Mouse (Mus musculus): Measurements from ENCODE around the gene Smc5. TPM values are rescaled to one million over a fixed set of nuclear protein-coding genes. Genes with fewer than 3 reads are reported as not detected.

Smc5 gene
- polyA plus RNA-seq, 1 experiment from 2014 or later: 34.5 TPM

DNA sequence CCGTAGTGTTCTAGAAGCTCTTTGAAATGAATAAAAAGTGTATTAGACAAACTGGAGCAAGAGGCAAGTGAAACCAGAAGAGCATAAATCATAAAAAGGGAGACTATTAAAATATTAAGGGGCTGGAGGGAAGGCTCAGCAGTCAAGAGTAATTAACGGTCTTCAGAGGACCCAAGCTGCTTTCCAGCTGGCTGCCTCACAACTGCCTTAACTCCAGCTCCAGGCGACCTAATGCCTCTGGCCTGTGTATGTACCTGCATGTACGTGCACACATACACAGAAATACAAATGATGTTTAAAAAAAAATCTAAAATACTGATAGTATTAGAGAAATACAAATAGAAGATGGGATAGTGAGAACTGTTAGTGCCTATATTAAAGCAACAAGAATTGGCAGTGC, 89.6 kb downstream of the Smc5 start:
- Histone ChIP-seq H3K9ac (replicated peaks) (no peak overlapping the region), H3K27ac (no peak overlapping the region), H3K4me1 (replicated peaks) (no peaks in the 10 kb centered on the region), H3K36me3 (peaks cover 3% of the 10 kb centered on the region; the same call in 1 of the 2 replicates), H3K4me3 (replicated peaks) (no peak overlapping the region), H3K4me2 (replicated peaks) (no peak overlapping the region), H3K9me3 (no peaks in the 10 kb centered on the region), H3K27me3 (no peaks in the 10 kb centered on the region)
- no peak for ATAC-seq
- WGBS: 87% methylated on average over 4 of the region's 4 CpGs

GRCm38 (mm10) chr19:23183493-23183892, 90.2 kb downstream of the Smc5 start:
- H3K9me3 ChIP-seq: no peaks in the 10 kb centered on the region
- peaks cover 3% of the 10 kb centered on the region; the same call in 1 of the 2 replicates for H3K36me3 ChIP-seq
- H3K9ac ChIP-seq (replicated peaks): no peak overlapping the region
- no peaks in the 10 kb centered on the region for H3K4me1 ChIP-seq (replicated peaks)
- no peak for ATAC-seq
- WGBS: 95% methylated on average over 4 of the region's 4 CpGs
- no peaks in the 10 kb centered on the region for H3K27me3 ChIP-seq
- H3K4me3 ChIP-seq (replicated peaks): no peak overlapping the region
- no peak overlapping the region for H3K27ac ChIP-seq
- H3K4me2 ChIP-seq (replicated peaks): no peak overlapping the region

- Histone ChIP-seq H3K9ac (replicated peaks) (no peak overlapping the region), H3K4me1 (replicated peaks) (no peaks in the 10 kb centered on the region), H3K27ac (no peak overlapping the region), H3K4me2 (replicated peaks) (no peak overlapping the region), H3K27me3 (no peaks in the 10 kb centered on the region), H3K36me3 (no peaks in the 10 kb centered on the region), H3K9me3 (no peaks in the 10 kb centered on the region), H3K4me3 (replicated peaks) (no peak overlapping the region)
- WGBS: 90% methylated on average over 3 of the region's 3 CpGs
- ATAC-seq: no peak
Observed at GRCm38 (mm10) chr19:23178533-23178932, 95.2 kb downstream of the Smc5 start.

GRCm38 (mm10) chr19:23175511-23175910, 98.2 kb downstream of the Smc5 start:
- Histone ChIP-seq H3K27ac (no peak overlapping the region), H3K36me3 (no peaks in the 10 kb centered on the region), H3K4me3 (replicated peaks) (no peak overlapping the region), H3K4me2 (replicated peaks) (no peak overlapping the region), H3K27me3 (no peaks in the 10 kb centered on the region), H3K9ac (replicated peaks) (no peak overlapping the region), H3K9me3 (0 out of 2 replicates have a peak, but pooled peaks cover under 1% of the 10 kb centered on the region), H3K4me1 (replicated peaks) (no peaks in the 10 kb centered on the region)
- no peak for ATAC-seq
- WGBS: 79% methylated on average over 2 of the region's 2 CpGs

- H3K4me3 ChIP-seq (replicated peaks): no peak overlapping the region
- H3K9ac ChIP-seq (replicated peaks): no peak overlapping the region
- H3K9me3 ChIP-seq: 0 out of 2 replicates have a peak, but pooled peaks cover 4% of the 10 kb centered on the region
- WGBS: 82% methylated on average over 3 of the region's 3 CpGs
- H3K4me2 ChIP-seq (replicated peaks): no peak overlapping the region
- no peaks in the 10 kb centered on the region for H3K27me3 ChIP-seq
- H3K36me3 ChIP-seq: no peaks in the 10 kb centered on the region
- H3K4me1 ChIP-seq (replicated peaks): no peaks in the 10 kb centered on the region
- no peak for ATAC-seq
- H3K27ac ChIP-seq: no peak overlapping the region
Observed at GRCm38 (mm10) chr19:23175090-23175489, 98.6 kb downstream of the Smc5 start.

- WGBS: 86% methylated on average over 2 of the region's 2 CpGs
- Histone ChIP-seq H3K27me3 (no peaks in the 10 kb centered on the region), H3K36me3 (no peaks in the 10 kb centered on the region), H3K9me3 (0 out of 2 replicates have a peak, but pooled peaks cover 6% of the 10 kb centered on the region), H3K9ac (replicated peaks) (no peak overlapping the region), H3K4me2 (replicated peaks) (no peak overlapping the region), H3K4me3 (replicated peaks) (no peak overlapping the region), H3K27ac (no peak overlapping the region), H3K4me1 (replicated peaks) (no peaks in the 10 kb centered on the region)
- no peak for ATAC-seq
Observed at GRCm38 (mm10) chr19:23171136-23171535, 102.6 kb downstream of the Smc5 start.

GRCm38 (mm10) chr19:23170476-23170875, 103.2 kb downstream of the Smc5 start:
- 0 out of 2 replicates have a peak, but pooled peaks cover 6% of the 10 kb centered on the region for H3K9me3 ChIP-seq
- 89% methylated on average over 5 of the region's 5 CpGs for WGBS
- no peak overlapping the region for H3K9ac ChIP-seq (replicated peaks)
- no peaks in the 10 kb centered on the region for H3K4me1 ChIP-seq (replicated peaks)
- no peak for ATAC-seq
- H3K4me3 ChIP-seq (replicated peaks): no peak overlapping the region
- H3K36me3 ChIP-seq: no peaks in the 10 kb centered on the region
- no peak overlapping the region for H3K4me2 ChIP-seq (replicated peaks)
- no peaks in the 10 kb centered on the region for H3K27me3 ChIP-seq
- no peak overlapping the region for H3K27ac ChIP-seq

DNA sequence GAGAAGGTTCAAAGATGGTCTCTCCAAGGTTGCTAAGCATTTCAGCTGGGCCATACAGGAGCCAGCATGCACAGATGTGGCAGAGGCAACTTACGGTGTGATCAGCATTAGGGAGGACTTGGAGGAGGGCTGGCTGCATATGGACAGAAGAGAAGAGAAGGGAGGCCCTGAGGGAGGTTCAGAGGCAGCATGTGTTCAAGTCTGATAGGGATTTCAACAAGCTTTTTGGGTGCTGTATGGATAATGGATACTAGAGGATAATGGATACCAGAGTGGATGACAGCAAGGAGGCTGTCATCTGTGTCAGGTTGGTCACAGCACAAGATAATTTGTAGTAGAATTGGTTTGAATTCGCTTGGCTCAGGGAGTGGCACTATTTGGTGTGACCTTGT, 104.0 kb downstream of the Smc5 start:
- Histone ChIP-seq H3K9me3 (0 out of 2 replicates have a peak, but pooled peaks cover 6% of the 10 kb centered on the region), H3K27ac (no peak overlapping the region), H3K27me3 (no peaks in the 10 kb centered on the region), H3K4me3 (replicated peaks) (no peak overlapping the region), H3K9ac (replicated peaks) (no peak overlapping the region), H3K36me3 (no peaks in the 10 kb centered on the region), H3K4me2 (replicated peaks) (no peak overlapping the region), H3K4me1 (replicated peaks) (no peaks in the 10 kb centered on the region)
- no peak for ATAC-seq
- 98% methylated on average over 2 of the region's 2 CpGs for WGBS

- H3K9me3 ChIP-seq: 0 out of 2 replicates have a peak, but pooled peaks cover 6% of the 10 kb centered on the region
- ATAC-seq: no peak
- no peak overlapping the region for H3K4me2 ChIP-seq (replicated peaks)
- WGBS: 87% methylated on average over 5 of the region's 5 CpGs
- H3K36me3 ChIP-seq: no peaks in the 10 kb centered on the region
- H3K27ac ChIP-seq: no peak overlapping the region
- no peaks in the 10 kb centered on the region for H3K27me3 ChIP-seq
- H3K9ac ChIP-seq (replicated peaks): no peak overlapping the region
- no peak overlapping the region for H3K4me3 ChIP-seq (replicated peaks)
- H3K4me1 ChIP-seq (replicated peaks): no peaks in the 10 kb centered on the region
Observed at GRCm38 (mm10) chr19:23168899-23169658, 104.6 kb downstream of the Smc5 start.

- Histone ChIP-seq H3K9ac (replicated peaks) (no peak overlapping the region), H3K4me3 (replicated peaks) (no peak overlapping the region), H3K4me1 (replicated peaks) (no peaks in the 10 kb centered on the region), H3K36me3 (no peaks in the 10 kb centered on the region), H3K4me2 (replicated peaks) (no peak overlapping the region), H3K27me3 (0 out of 2 replicates have a peak, but pooled peaks cover 2% of the 10 kb centered on the region), H3K27ac (no peak overlapping the region), H3K9me3 (0 out of 2 replicates have a peak, but pooled peaks cover 6% of the 10 kb centered on the region)
- WGBS: 67% methylated on average over 11 of the region's 11 CpGs
- ATAC-seq: no peak
Observed at GRCm38 (mm10) chr19:23166550-23167284, 107.0 kb downstream of the Smc5 start.

DNA sequence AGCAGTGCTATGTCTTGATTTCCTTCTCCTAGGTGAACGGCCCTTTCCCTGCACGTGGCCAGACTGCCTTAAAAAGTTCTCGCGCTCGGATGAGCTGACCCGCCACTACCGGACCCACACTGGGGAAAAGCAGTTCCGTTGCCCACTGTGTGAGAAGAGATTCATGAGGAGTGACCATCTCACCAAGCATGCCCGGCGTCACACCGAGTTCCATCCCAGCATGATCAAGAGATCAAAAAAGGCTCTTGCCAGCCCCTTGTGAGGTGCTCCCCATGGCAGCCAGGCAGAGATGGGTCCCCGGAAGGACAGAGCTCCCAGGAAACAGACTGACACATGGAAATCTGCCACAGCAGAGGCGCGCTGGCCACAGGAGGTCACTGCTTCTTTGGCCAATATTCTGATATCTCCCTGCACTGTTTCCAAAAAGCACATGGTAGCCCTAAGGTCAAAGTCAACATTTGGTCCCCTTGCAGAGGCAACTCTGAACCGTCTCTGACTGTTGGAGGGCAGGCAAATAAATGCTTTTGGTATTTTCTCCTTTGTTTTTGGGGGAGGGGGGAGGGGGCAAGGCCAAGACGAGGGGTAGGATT, 109.0 kb downstream of the Smc5 start:
- Histone ChIP-seq H3K4me3 (replicated peaks) (no peak overlapping the region), H3K36me3 (no peaks in the 10 kb centered on the region), H3K27ac (no peak overlapping the region), H3K27me3 (0 out of 2 replicates have a peak, but pooled peaks cover 2% of the 10 kb centered on the region), H3K4me1 (replicated peaks) (no peaks in the 10 kb centered on the region), H3K9me3 (no peaks in the 10 kb centered on the region), H3K9ac (replicated peaks) (no peak overlapping the region), H3K4me2 (replicated peaks) (no peak overlapping the region)
- no peak for ATAC-seq
- WGBS: 88% methylated on average over 16 of the region's 16 CpGs

GRCm38 (mm10) chr19:23163361-23163760, 110.3 kb downstream of the Smc5 start:
- no peak overlapping the region for H3K4me2 ChIP-seq (replicated peaks)
- H3K36me3 ChIP-seq: no peaks in the 10 kb centered on the region
- no peak overlapping the region for H3K4me3 ChIP-seq (replicated peaks)
- 35% methylated on average over 3 of the region's 3 CpGs for WGBS
- no peaks in the 10 kb centered on the region for H3K4me1 ChIP-seq (replicated peaks)
- H3K27me3 ChIP-seq: 0 out of 2 replicates have a peak, but pooled peaks cover 2% of the 10 kb centered on the region
- no peak for ATAC-seq
- H3K9ac ChIP-seq (replicated peaks): no peak overlapping the region
- H3K27ac ChIP-seq: no peak overlapping the region
- no peaks in the 10 kb centered on the region for H3K9me3 ChIP-seq
